Mouse (Mus musculus) neutrophil, adult 5-6 weeks (primary cell): ENCODE data around the gene Sgms1. TPM values are rescaled to one million over a fixed set of nuclear protein-coding genes. Genes with fewer than 3 reads are reported as not detected.

ENCODE experiments used
- ATAC-seq: fragments of 151-379, 151-347 bp; 2 replicates; pipeline ENCODE4 v1.8.0; 2017; ENCODE audit warnings: mild to moderate bottlenecking, moderate TSS enrichment; ENCODE audit not compliant: insufficient number of reproducible peaks, poor library complexity, low FRiP score, severe bottlenecking; ENCODE audit errors: extremely low read depth
- total RNA-seq: library from RNA; stranded (forward); fragments of 200-1000 nt; gene quantifications from 2 replicates; pipeline ENCODE4 v1.2.3, GENCODE M21; 2017

Gene Sgms1
- total RNA-seq, 1 experiment from 2014 or later: 198 TPM

DNA sequence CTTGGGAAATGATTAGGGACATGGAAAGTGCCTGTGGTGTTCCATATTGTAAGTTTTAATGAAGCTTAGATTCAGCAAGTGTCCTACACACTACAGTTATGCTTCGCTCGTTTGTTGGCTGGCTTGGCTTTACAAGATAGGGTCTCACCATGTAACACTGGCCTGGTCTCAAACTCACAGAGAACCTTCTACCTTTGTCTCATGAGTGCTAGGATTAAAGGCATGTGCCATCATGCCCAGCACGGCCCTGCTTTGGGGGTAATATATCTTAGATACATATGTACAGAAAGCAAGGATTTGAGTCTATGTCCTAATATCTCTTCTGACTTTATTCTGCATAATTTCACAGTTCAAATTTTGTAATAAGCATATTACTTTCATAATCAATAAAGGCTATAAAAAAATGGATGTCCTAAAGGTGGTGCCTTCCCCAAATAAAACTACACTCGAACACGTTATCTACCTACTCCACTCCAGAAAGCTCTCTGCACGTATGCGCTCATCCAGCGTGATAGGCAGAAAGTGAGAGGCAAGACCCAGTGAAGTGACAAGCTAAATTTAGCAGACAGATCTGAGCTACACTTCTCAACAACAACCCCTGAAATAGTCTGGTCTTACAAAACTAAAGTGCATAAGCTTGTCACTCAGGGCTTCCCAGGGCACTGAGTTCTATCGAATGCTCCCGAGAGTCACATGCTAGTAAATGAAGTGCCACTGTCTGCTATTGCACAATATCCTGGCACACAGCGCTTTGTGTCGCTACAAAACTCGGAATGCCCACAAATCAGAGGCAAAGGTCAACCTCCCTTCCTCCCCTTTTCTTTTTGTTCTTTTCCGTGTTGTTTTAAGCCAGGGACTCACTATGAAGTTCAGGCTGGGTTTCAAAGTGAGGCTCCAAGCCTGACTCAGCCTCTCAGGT lies 208.5 kb downstream of the Sgms1 start:
- 0 out of 2 replicates have a peak, but pooled peaks have one; percentile 5 for ATAC-seq

DNA sequence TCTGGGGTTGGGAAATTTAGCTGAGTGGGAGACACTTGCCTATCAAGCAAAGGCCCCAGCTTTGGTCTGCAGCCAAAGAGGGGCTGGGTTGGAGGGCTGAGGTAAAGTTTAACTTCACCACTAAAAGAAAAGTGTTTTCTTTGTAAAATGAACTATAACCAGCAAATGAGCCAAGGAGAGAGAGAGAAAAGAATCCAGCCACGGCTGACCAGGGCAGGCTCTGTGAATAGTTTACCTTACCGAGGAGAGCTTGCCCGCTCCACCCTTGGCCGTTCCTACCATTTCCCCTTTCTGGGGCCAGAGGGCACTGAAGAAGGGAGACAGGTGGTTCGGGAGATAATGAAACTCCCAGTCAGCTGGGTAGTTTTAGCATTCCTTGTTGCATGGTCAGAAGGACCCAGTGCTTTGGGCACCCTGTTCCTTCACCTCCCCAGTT lies 209.5 kb downstream of the Sgms1 start:
- no peak for ATAC-seq

DNA sequence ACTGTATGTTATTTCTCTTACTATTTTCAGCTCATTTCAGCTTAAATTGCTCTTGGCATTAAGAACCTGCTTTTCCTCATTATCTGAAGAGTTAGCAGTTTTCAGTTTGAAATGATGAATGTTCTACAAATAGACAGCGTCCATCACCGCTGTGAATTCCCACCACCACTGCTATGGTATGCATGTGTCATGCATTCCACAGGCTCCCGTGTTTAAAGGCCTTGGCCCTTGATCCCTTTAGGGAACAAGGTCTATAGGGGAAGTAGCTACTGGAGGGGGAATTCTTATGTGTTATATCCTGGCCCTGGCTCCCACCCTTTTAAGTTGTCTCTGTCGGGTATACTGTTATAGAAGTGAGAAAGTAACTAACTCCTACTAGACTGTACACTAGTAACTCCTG lies 210.0 kb downstream of the Sgms1 start:
- ATAC-seq: no peak

DNA sequence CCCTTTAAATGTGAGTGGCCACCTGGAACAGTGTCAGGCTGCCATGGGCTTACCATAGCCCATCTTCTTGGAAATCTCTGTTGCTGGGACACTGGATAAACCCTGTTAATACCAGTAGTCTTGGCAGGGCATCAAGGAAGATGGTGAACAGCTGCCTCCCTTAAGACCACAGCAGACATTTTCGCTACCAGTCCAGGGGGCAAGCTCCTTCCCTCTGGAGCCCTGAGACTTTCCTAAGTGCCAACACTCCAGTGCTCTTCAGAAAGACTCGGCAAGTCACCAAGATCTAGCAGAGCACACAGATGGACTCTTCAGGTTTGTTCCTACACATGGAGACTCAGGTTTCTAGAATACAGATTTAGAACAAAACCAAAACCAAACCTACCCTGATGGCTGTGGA lies 211.4 kb downstream of the Sgms1 start:
- ATAC-seq: no peak

DNA sequence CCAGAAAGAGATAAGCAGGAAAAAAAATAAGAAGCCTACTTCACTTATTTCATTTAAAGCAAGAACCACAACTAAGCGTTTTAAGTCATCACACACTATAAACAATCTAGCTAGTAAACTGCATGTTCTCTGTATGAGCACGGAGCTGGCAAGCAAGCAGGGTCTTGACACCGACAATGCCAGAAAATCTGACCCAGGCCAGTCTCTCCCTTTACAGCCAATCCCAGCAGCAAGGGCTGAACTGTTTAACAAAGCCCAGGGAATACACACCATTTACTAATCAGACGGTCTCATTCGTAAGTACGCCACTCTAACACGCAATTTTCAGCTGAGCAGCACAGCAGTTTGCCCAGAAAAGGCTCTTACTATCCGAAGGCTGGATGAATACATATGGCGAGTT lies 213.1 kb downstream of the Sgms1 start:
- ATAC-seq: no peak

DNA sequence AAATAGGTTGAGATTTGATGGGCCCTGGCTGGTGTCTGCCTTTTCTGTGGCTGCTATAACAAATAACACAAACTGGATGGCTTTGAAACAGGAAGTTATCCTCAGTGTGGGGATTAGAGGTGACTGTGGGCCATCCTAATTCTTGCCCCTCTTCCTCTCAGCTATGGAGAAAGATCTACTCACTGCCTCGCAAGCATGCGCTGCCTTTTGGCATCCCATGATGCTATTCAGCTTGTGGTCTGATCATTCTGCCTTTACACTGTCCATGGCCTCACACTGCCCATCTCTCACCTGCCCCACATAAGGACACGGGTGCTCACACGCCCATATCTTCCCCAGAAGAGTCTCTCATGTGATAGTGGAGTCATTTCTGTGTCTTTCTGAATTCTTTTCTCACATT lies 213.5 kb downstream of the Sgms1 start:
- ATAC-seq: no peak

DNA sequence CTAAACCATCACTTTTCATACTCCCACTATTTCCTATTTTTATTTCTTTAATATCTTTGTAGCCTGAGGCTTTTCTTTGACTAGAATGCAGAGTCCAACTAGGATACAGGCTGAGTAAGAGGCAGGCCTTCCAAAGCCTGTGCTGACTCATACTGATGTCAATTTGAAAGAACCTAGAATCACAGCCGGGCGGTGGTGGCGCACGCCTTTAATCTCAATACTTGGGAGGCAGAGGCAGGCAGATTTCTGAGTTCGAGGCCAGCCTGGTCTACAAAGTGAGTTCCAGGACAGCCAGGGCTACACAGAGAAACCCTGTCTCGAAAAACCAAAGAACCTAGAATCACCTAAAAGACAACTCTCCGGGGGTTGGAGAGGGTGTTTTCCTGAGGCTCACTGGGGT lies 214.5 kb downstream of the Sgms1 start:
- ATAC-seq: no peak

DNA sequence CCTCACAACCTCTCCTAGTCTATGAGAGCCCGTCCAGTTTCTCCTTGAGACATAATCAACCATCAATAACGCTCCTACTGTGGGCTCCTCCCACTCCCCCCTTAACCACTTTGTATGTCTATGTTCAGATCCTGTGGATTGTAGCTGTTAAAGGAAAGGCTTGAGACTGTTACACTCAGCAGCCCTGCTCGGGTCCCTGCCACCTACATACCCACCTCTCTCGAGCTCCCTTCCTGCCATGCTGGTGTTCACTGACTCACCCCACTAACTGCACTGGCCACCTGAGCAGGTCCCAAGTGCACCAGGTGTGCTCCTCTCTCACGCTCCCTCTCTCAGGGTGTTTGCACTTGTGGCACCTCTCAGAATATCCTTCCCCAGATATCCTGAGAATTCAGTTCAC lies 215.0 kb downstream of the Sgms1 start:
- no peak for ATAC-seq

DNA sequence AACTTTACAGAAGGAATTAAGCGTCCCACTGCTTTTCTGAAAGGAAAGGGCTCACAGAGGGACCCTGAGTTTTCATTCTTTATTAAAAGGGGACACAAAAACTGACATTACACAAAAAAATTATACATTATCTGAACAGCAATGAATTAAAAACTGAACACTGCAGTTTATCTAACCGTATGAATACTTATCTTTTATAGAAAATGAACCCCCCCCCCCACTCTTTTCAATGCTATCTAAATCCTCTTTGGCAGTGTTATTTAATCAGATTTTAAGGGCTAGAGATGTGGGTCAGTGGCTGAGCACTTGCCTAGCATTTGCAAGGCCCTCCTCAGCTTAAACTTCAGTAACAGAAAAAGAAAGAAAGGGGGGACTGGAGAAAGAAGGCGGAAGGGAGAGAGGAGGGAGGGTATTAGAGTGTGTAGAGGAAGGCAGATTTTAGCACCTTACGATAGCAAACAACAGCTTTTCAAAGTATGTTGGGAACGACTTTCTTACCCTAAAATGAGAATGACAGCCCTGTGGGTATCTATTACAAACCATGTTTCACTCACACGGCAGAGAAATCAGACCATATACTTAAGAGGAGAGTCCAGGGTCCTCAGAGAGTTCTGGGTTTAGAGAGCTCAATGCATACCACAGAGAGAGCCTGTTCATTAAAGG lies 215.9 kb downstream of the Sgms1 start:
- ATAC-seq: no peak

DNA sequence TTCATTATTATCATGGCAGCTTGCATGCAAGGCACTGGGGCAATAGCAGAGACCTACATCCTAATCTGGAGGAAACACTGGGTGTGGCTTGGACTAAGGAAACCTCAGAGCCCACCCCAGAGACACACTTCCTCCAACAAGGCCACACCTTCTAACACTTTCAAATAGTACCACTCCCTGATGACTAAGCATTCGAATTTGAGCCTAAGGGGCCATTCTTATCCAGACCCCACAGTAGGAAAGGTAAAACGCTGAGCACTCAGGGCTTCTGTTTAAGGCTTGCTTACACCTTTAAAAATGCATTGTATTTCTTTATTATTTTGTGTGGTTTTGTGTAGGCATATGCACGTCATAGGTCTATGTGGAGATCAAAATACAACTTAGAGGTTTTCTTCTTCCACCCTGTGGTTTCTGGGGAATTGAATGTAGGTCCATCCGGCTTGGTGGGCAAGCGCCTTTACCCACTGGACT lies 217.0 kb downstream of the Sgms1 start:
- ATAC-seq: peak; percentile 72

DNA sequence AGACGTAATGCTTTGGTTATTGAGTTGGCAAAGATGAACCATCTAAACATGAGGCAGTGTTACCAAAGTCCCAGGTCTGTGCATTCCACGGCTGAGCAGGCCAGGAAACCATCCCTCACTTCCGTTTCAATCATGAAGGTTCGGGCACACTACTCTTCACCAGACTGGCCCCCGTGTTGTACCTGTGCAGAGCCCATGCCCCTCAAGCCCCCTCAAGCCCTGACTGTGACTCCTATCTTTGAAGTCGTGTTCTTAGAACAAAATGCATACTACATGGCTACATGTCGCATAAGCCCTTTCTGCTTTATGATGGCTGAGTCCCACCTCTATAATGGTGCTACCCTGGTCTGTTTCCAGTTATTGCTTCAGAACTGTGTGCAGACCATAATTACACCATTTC lies 217.5 kb downstream of the Sgms1 start:
- no peak for ATAC-seq

DNA sequence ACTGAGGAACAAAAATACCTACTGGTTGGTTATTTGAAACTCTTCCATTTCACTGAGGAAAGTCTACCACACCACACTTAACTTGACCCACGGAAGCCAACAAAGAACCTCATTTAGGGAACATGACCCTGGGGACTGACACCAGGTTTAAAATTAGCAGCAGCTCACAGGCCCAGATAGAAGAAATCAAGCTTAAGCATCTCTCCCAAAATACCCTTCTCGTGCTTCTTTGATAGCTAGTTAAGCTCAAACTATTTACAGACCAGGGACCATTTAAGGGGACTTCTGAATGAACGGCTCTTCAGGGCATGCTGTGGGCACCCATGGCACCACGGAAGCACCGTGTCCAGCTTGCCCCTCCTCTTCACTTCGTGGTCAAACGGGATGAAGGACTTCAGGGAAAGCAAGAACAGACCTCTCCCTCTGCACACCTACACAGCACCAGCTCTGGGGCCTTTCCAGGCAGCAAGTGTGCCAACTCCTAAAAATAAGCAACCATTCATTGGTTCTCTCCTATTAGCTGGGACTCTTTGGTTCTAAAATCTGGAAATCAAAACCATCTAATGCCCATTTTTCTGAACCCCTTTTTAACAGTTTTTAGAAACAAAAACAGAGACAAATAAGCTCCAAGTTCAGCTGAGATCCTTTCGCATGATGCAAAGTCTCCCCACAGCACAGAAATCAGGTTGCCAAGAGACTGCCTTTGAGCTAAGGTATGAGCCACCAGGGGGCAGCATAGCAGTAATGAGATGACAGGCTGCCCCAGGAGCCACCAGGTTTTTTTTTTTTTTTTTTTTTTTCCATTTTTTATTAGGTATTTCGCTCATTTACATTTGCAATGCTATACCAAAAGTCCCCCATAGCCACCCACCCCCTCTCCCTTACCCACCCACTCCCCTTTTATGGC lies 219.6 kb downstream of the Sgms1 start:
- peak; percentile 42; the same call in 1 of the 2 replicates for ATAC-seq

DNA sequence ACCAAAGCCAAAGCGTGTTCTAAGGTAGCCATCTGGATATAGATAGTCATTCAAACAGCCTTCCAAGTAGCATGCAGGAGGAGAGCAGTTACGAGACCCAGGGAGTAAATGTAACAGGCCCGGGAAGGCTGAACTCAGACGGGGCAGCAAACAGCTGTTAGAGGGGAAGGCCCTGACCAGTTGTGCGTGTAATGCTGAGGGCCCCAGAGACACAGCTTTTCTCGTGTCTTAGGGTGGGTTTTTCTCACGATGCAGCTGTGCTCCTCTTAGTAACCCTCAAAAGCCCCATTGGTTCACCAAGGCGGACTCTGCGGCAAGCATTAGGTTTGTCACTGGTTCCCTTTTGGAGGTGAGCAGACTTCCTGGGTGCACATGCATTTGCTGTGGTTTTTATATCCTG lies 221.5 kb downstream of the Sgms1 start:
- peak; percentile 76 for ATAC-seq

DNA sequence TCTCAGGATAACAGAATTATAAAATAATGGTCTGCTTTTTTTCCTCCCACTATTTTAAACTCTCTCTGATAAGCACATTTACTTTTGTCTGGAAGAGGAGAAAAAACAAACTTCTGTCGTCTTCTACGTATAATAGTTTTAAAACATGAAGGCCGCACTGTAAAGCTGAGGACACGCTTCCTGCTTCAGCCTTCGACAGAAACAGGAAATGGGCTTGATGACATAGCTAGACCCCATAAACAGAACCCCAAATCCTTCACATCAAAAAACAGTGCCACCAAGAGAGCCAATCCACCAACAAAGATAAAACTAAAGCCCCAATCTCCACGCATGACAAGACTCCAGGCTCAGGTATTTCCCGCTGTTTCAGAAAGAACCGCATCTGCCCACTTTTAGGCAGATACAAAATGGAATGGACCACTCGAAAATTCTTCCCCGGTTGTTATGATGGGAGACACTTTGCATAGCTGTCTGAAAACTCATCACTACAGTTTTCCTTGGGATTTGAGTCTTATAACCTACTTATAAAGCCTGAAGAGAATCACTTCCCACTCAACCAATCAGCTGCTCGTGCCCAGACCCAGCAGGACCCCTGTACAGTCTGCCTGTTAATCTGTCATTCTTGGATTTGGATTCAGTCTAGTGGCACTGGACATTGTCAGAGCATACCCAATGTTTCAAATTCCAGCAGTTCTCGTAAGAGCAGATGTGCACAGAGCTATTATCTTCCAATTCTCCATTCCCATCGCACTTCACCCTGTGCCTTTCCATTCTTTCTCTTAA lies 222.5 kb downstream of the Sgms1 start:
- no peak for ATAC-seq

DNA sequence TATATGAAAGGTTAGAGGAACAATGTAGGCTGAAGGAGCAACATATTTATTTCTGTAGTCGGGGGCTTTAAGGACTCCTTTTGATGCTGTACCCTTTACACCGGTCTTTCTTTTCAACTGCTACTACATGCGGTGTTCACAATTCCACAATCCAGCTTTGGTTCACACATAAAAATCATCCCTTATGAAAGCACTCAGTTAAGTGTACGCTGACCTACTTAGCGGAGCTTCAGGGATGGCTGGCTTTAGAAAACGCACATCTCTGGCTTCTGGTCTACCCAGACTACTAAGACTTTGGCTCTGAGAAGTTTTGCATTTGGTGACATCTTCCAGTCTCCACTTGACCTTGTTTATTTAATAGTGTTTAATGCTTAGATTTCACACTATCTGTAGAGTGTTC lies 223.8 kb downstream of the Sgms1 start:
- no peak for ATAC-seq

DNA sequence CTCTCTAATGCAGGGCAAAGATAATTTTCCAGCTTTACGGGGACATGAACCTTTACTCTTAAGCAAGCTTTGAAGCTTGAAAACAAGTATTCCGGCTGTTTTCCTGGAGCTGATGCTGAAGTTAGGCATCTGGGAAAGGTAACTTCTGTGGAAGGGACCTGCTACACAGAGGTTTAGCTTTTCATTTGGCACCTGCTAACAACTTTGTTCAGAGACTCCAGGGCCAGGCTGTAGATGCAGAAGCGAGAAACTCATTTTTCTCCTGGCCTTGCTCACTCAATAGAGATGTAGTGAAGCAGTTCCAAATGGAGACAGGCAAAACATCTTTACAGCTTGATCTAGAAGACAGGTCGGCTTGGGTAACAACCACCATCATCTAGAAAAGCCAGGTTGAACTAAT lies 225.4 kb downstream of the Sgms1 start:
- ATAC-seq: no peak

DNA sequence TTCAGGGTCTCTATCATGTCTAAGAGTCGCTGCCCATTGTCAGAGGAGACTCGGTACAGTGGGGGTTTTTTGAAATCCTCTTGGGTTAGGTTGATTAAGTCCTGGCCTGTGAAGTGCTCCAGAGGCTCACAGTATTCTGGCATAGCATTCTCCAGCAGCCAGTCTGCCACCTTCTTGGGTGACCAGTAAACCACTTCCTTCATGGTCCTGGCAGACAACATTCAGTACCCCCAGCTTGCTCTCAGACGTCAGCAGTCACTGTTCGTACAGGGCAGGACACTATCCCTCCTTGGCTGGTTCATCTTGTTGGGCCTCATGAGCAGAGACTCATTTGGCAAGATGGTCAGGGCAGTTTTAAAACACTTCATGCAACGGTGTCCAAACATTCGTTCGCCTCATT lies 229.6 kb downstream of the Sgms1 start:
- no peak for ATAC-seq

DNA sequence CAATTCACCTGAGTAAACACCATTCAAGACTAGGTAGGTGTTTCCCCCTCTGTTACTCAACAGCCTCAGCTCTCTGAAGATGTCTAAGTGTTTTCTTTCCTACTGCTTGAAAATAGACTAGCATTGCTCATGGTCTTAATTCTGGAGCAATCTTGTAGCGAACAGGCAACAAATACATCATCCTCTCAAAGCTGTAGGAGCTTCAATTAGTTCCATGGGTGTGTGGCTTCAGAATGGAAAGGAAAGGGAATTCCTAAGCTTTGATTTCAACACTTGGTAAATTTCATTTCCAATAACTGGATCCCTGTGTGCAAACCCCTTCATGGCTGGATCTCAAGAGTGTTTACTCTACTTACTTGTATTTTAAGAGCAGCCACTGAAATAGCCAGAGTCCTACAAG lies 230.3 kb downstream of the Sgms1 start:
- no peak for ATAC-seq
